Mouse (Mus musculus) liver, postnatal 0 days (tissue): ENCODE measurements around the gene Cbx4.

ENCODE experiments used
- CTCF ChIP-seq: sonication (generic); IDR thresholded peaks from 2 replicates; pipeline ENCODE4 v1.5.1; 2016; ENCODE audit warnings: antibody characterized with exemption, low read depth
- EP300 ChIP-seq: IDR thresholded peaks from 2 replicates; pipeline ENCODE4 v1.6.1; 2016; ENCODE audit warnings: antibody characterized with exemption, low read depth, mild to moderate bottlenecking

DNA sequence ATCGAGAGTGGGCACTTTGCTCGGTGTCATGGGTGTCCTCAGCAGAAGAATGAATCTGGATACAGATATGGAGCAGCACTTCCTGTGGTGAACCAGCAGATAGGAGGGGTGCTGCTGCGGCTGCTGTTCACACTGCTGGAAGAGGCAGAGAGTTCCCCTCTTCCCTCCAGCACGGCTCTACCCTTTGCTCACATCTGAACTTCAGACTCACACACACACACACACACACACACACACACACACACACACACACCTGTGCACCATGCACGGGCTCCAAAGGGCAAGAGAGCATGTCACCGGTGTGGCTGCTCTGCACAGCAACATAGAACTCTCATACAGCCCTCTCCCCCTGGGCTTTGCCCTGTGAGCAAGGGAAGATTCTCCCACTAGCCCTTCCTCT lies 20.3 kb upstream of the Cbx4 start:
- TF ChIP-seq CTCF (no peak), EP300 (no peak)
